Mouse (Mus musculus) gastrocnemius, postnatal 4 days (tissue): ENCODE measurements around the gene Casp1. TPM values are rescaled to one million over a fixed set of nuclear protein-coding genes. Genes with fewer than 3 reads are reported as not detected.

ENCODE experiments used
- DNase-seq, 2 experiments: peaks; one replicate each; pipeline ENCODE4 v3.0.0; 2021 to 2022; ENCODE audit warnings: low spot score in 2 of 2, mixed read lengths in 2 of 2
- long read RNA-seq, 2 experiments: library from polyadenylated mRNA; stranded (forward); transcript quantifications; one replicate each; pipeline ENCODE4 v2.0.0; 2021
- total RNA-seq, 2 experiments: library from RNA; stranded (reverse); gene quantifications; 2 replicates each; pipeline ENCODE4 v1.2.3; 2021

Casp1 gene
- 1 to 10 TPM; 1.1 TPM for total RNA-seq
- long read RNA-seq, experiment 1, result 0 reads
- long read RNA-seq, experiment 2, partial matches to known transcripts, result 0 of 1 reads
- long read RNA-seq, experiment 2, other reads (novel, unspliced or antisense), result 0 of 1 reads

DNA sequence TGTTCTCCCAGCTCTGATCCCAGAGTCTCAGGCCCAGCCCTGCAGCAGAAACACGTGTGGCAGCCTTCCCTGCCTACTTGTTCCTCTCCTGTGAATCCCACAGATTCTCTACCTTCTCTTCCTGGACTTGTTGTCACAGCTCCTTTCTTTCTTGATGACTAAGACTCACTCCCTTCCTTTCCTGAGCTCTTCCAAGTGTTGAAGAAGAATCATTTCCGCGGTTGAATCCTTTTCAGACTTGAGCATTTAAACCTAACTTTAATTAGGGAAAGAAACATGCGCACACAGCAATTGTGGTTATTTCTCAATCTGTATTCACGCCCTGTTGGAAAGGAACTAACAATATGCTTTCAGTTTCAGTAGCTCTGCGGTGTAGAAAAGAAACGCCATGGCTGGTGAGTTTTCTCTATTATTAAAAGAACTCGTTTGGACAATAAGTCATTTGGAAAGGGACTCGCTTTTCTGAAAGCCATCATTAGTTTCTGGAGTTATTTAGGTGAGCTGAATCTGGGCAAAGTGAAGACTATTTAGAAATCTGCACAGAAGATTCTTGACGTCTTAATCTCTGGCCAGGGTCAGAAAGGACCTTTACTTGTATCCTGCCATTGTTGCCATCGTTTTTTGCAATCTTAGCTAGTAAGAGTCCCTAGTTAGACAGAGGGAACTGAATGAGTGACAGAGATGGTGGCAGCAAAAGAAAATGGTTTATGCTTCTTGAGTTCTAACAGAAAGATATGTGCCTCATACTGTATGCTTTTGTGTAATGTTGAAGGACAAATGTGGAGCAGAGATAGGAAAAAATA, at the start of gene Casp1:
Casp1 (plus strand) TSS at position 189 of the 803 bp plus-strand sequence.
- DNase-seq, result no peak

DNA sequence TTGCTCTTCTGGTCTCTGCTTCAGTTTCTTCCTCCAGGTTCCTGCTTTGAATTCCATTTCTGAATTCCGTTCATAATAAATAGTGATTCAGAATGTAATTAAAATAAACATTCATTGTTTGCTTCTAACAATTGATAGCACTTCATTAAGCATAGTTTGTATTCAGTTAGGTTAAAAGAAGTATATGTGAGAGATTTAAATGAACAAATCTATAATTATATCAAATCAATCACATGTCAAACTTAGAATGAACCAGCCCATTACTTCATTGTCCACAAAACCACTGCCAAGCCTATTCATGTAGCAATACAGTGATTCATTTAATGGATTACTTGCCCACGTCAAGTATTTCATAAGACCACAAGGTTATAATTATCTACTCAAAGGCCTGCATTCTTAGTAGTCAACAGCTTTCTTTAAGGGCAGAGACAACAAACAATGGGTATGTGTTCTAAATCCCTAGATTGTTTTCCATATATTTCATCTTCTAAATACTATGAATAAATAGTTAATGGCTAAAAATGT, 34.3 kb upstream of the Casp1 start:
- no peak for DNase-seq

DNA sequence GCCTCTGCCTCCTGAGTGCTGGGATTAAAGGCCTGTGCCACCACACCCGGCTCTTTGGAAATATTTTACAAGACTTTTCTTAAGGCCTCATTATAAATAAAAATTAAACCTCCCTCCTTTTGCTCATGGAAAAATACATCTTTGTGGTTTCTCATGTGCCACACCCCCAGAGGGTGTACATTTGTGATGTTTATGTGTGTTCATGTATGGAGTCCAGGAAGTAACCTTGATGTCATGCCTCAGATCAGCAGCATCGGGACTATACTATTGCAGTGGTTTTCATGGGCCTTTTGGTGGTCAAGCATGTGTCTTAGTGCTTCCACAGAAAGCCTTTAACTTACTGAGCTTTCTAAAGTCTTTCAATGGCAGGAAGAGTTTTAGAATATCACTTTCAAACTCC, 28.0 kb upstream of the Casp1 start:
- DNase-seq, result no peak

DNA sequence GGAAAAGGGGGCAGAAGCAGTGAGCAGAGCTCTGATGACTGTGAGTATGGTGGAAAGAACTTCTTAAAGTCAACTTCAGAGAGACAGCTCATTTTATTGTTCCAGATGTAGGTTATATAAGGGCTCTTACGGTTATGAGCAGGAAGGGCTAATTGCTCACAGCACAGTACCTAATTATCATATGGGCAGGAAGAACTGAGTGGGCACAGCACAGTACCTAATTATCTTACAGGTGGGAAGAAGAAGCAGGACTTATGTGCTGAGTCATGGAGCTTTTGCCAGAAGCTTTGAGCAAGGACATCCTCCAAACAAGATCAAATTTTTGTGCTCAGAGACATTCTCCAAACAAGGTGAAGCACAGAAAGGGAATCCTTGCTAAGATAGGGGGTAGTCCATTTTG, 27.4 kb upstream of the Casp1 start:
- no peak for DNase-seq

DNA sequence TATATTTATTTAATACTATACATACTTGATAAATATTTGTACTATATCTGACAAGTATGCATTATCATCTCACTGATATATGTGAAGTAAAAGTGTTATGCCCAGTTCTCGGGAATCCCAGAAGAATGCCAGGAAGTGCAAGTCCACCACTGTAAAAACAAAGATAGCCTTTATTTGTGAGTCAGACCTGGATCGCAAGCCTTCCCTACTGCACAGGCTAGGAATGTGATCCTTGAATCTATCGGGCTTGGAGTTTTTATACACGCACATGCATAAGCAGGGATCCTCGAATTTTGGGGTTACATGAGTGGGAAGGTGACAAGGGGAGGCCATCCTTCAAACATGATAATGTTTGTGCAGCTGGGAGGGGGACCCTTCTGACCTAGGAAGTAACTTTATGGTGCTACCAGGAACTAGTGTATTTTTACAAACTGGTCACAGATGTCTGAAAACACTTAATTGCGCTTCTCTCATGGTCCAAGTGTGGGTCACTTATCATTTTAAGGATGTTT, 26.9 kb upstream of the Casp1 start:
- no peak for DNase-seq

DNA sequence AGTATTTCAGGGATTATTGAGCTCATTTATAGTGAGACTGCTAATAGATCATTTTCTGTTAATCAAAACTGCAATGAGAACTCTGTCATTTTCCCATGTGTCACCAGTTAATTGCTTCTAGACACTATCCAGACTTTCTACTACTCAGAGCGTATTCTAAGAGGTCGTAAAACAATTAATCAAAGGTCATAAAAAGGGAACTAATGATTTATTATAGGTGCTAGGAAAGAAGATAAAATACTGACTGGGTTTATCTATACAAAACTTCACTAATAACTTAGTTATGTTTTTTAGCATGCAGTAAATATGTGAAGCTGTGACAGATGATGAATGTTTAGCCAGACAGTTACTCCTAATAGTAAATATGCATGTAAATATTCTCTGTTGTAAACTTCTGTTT, 12.2 kb upstream of the Casp1 start:
- DNase-seq, result no peak

DNA sequence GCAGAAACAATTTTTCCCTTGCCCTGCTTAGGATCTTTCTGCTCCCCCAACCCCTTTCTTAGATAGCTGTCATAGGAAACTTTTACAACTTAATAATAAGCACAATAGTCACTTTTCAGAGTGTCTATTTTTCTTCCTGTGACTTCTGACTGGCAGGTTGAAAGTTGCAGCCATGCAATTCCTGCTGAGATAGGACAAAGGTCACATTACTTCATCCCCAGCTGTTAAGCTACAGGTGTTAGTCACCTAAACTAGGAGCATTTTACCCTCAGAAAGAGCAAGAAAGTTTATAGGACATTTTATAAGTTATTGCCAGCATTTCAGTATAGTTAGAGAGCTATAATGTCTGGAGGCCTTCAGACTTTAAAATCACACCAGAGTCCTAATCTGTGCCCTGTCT, 11.7 kb upstream of the Casp1 start:
- DNase-seq, result no peak

DNA sequence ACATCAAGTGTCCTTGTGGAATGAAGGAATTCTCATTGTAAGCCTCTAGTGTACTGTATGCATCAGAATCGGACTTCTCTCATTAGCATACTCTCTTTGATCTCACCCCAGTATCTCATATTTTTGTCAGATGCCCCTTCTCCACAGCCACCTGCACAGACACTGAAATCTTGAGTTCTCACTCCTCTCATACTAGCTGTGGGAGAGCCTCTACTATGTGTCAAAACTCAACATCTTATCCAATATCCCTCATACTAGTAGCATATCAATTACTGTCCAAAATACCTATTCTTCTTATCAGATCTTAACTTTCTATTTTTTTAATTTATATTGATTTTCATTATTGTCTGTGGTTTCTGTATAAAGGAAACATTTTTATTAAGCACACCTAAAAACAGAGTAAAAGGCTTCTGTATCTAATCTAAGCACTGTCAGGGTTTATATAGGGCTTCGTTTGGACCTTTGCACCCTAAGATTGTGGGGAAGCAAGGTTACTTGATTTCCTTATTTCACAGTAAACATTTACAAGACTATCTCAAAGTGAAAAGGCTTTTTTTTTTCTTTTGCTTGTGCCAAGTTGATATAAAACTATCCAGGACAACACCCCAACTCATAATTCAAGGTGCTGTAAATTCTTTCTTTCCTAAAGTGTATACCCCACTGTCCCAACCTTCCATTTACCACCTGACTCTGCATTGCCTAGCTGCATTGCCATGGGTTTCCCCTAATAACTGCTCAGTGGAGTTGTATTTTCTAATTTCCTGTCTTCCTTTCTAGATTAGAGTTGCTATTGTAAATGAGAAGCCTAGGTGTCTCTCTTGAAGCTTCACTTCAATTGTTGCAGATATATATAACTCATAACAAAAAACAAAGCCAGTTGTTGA, 1.7 kb upstream of the Casp1 start:
- DNase-seq, result no peak

DNA sequence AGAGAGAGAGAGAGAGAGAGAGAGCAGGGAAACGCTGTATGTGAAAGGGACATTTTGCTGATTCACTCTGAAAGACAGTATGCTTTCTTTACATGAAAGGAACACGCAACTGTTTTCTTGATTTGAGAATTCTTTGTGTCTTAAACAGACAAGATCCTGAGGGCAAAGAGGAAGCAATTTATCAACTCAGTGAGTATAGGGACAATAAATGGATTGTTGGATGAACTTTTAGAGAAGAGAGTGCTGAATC, 740 bp downstream of the Casp1 start:
- DNase-seq, result no peak

DNA sequence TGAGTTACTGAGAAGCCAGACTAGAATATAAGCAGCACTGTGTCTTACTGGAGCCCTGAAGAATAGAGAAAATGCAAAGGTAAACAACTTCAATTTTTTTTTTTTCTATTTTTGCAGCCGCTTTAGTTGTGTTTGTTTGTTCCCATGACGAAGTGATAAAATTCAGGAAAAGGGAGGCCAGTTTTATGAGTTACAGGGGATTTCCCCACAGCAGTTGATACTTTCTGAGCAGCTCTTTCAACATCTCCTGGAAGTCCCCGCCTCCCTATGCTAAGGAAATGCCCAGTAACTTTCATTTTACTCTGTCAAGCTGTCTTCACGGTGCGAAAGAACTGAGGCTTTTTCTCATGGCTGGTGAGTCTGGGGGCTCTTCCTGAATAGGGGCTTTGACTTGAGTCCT, 10.2 kb downstream of the Casp1 start, which contains the start of gene Casp4:
Casp4 (plus strand) TSS at position 268 of the 400 bp plus-strand sequence.
- DNase-seq, result no peak

DNA sequence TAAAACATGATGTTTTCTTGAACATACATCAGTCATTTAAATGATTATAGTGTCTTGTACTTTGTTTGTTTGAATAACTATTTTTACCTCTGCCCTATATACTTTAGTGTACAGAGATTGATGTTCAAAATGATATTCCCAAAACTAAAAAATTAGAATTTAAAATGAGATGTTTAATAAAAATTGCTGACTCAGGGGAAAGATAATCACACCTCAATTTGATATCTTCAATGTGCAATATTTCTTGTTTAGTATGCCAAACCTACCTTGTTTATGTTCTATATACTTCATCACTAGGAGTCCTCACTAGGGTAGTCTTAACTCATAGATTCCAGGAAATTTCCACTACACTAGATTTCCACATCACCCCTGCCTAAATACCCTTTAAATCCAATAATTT, 11.8 kb downstream of the Casp1 start:
- DNase-seq, result no peak

DNA sequence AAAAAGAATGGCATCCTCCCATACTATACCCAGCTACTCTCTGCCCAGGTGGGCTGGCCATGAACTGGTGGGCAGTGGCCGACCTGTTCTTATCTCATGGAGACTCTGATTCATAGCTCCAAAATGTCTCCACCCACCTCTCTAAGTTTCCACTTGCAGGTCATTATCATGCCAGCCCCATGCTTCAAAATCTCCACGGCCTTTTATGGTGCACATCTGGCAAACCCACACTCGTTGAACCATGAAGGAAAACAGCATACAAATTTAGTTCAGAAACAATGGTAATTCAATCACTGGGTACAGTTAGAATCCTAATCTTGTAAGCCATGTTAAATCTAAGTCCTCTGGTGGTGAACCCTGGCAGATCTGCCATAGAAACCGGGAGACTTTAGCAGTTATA, 13.1 kb downstream of the Casp1 start:
- no peak for DNase-seq

DNA sequence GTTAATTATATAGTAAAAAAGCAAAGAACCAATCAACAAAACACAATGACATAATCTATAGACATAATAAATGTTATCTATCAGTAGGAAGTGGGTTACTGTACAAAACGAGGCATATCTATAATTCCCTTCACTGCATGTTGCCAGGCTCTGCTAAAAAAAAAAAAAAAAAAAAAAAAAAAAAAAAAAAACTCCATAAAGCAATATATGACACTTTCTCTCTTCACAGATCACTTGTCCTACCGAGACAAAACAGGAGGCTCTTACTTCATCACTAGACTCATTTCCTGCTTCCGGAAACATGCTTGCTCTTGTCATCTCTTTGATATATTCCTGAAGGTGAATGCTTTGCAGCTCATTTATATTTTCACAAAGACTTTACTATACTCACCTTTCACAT, 29.9 kb downstream of the Casp1 start:
- DNase-seq, result no peak

DNA sequence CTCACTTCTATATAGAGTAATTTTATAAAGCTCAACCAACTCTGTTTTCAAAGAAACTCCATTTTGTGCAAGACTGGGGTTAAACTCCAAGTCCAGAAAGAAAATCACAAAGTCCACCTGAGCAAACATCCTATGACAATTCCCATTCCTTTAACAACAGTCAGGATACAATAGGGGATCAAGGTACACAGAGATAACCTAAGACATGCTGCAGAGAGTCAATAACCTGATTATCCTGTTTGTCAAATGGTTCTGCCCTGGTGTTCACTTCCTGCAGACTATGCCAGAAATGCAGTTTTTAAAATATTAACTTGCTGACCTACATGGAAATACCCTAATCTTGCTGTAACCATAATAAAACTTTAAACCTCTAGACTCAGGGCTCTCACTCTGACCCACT, 34.1 kb downstream of the Casp1 start:
- no peak for DNase-seq

DNA sequence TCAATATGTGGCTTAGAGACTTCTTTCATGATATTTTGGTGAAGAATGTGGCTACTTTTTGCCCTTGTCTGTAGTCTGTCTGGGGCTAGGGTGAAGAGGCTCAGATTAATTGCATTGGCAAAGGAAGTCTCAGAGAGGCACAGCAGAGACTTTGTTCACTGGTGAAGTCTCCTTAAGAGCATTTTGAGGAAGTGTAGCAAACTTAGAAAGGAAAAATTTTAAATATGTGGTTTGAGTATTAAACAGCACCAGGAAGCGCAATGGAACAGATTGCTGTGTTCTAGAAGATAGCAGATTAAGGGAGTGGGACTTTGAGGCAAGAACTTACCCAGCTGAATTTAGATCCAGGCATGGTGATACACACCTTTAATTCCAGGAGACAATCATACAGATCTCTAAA, 35.1 kb downstream of the Casp1 start:
- no peak for DNase-seq

DNA sequence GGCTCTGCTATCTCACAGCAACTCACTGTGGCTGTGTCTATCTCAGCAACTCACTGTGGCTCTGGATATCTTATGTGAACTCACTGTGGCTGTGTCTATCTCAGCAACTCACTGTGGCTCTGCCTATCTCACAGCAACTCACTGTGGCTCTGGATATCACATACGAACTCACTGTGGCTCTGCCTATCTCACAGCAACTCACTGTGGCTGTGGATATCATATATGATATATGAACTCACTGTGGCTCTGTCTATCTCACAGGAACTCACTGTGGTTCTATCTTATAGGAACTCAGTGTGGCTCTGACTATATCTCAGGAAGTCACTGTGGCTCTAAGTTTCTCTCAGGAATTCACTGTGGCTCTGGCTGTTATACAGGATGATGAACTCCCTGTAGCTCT, 44.8 kb downstream of the Casp1 start:
- DNase-seq, result no peak

DNA sequence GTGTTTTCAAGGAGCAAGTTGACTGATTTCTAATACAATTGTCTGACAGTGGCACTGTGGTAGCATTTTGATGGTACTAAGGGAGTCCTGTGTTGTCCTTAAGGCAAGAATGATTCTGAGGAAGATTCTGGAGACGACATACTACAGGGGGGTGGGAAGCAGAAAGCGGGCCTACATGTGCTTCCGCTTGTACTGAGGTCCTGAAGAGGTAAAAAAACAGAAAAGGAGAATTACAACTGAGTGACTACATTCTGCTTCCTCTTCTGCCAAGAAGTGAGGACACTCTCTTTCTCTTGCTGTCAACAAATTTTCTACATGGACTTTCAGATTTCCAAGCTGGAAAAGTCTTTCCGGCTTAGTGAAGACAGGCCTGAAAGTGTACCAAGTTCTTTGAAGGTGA, 45.8 kb downstream of the Casp1 start:
- no peak for DNase-seq

DNA sequence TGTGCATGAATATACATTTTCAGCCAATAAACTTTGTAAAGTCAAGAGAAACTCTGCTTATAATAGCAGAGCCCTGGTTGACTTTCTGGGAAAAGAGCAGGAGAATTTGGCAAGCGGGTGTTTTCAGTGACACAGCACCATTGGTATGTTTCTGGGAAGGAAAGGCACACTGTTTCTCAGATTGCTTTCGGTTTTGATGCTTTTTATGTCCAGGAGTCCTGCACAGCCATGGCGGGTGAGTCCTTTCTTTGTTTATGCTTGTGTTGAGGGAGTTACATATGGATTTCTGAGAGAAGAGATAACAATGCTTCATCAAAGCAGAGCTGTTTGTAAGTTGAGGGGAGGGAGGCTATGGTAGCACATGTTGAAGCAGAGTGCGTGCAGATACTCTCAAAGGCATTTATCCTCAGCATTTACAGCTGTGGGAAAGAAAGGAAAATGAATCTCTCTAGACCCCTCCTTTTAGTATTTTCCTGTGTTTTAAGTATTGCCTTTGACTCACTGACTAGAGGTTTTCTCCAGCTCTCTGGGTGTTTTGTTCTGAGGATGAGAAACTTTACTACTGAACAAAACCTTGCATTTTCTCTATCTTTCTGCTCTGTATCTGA, 47.1 kb downstream of the Casp1 start, which contains the start of gene Casp12:
Casp12 (plus strand) TSS at position 140 of the 608 bp plus-strand sequence.
- peak in 1 of 2 experiments; percentile 29 for DNase-seq

DNA sequence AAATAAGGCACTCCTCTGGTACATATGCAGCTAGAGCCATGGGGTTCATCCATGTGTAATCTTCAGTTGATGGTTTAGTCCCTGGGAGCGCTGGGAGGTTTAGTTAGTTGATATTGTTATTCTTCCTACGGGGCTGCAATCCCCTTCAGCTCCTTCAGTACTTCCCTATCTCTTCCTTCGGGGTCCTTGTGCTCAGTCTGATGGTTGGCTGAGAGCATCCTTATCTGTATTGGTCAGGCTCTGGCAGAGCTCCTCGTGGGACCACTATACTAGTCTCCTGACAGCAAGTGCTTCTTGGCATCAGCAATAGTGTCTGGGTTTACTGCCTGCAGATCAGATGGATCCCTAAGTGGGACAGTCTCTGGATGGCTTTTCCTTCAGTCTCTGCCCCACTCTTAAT, 49.1 kb downstream of the Casp1 start:
- no peak for DNase-seq

DNA sequence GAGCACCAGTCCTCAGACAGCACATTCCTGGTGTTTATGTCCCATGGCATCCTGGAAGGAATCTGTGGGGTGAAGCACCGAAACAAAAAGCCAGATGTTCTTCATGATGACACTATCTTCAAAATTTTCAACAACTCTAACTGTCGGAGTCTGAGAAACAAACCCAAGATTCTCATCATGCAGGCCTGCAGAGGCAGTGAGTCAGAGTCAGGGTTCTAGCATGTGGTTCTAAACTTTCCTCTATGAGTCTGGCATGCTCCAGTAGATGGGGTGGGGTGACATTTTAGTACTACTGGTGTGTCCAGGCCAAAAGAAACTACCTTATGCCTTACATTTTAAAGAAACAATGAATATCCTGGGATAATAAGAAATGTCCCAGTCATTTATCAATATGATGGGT, 55.4 kb downstream of the Casp1 start:
- DNase-seq, result no peak

DNA sequence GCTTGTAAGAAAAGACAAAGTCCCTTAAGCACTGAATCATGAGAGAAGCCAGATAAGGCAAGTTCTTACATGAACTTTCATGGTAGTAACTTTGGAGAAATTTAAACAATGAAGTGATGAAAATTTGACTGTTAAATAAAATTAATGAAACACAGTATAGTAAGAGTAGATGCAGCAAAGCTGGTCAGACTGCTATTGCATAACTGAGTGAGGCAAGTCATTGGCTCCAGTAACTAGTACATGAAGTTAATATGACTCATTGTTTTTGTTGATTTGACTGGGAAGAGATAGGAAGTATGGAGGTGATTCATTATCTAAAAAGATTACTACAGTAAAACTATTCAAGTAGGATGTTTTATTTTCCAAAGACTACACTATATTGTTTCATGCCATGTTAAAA, 58.5 kb downstream of the Casp1 start:
- DNase-seq, result no peak
